Mouse (Mus musculus) neural tube, embryonic 15.5 days (tissue): ENCODE data around the gene Tm4sf5. TPM values are rescaled to one million over a fixed set of nuclear protein-coding genes. Genes with fewer than 3 reads are reported as not detected.
A peak's percentile ranks its signal among the peaks of the same experiment; 100 is the strongest.
"Not testable (repeated sequence)": the region's sequence is repeated elsewhere in the genome, so short reads cannot be mapped to it uniquely, and the experiment has no call there.

Source experiments
- ATAC-seq: fragments of 200-750 bp; cut with Nextera tagmentation; 2 replicates; pipeline ENCODE4 v1.8.0; 2017; ENCODE audit warnings: mild to moderate bottlenecking, moderate TSS enrichment, moderate library complexity; ENCODE audit not compliant: low FRiP score
- H3K27ac ChIP-seq: fragments of 300-500 bp; sonication (generic); replicated peaks from 2 replicates; pipeline ENCODE4 v1.5.1; 2015; ENCODE audit warnings: mild to moderate bottlenecking, inconsistent platforms
- H3K27me3 ChIP-seq: fragments of 300-500 bp; sonication (generic); replicated peaks from 2 replicates; pipeline ENCODE4 v1.6.1; 2015; ENCODE audit warnings: inconsistent platforms
- H3K36me3 ChIP-seq: fragments of 300-500 bp; sonication (generic); 2 replicates; pipeline ENCODE4 v1.6.1; 2015; ENCODE audit warnings: inconsistent platforms
- H3K4me1 ChIP-seq: fragments of 300-500 bp; sonication (generic); 2 replicates; pipeline ENCODE4 v1.6.1; 2015; ENCODE audit warnings: inconsistent platforms
- H3K4me2 ChIP-seq: fragments of 300-500 bp; sonication (generic); 2 replicates; pipeline ENCODE4 v1.6.1; 2015; ENCODE audit warnings: inconsistent platforms, mild to moderate bottlenecking, moderate library complexity
- H3K4me3 ChIP-seq: fragments of 300-500 bp; sonication (generic); replicated peaks from 2 replicates; pipeline ENCODE4 v1.5.1; 2015; ENCODE audit warnings: mild to moderate bottlenecking, inconsistent platforms
- H3K9ac ChIP-seq: fragments of 300-500 bp; sonication (generic); replicated peaks from 2 replicates; pipeline ENCODE4 v1.6.1; 2015; ENCODE audit warnings: mild to moderate bottlenecking, inconsistent platforms
- H3K9me3 ChIP-seq: fragments of 300-500 bp; sonication (generic); replicated peaks from 2 replicates; pipeline ENCODE4 v1.6.1; 2016; ENCODE audit warnings: inconsistent platforms
- WGBS: fragments of 180-500 bp; shearing (Covaris S2); methylation state at CpG from one replicate; pipeline ENCODE4 v1.1.7; 2015; ENCODE audit warnings: mixed read lengths; 5-methylcytosine and 5-hydroxymethylcytosine counted together
- polyA plus RNA-seq: library from polyadenylated mRNA; unstranded; fragments of >200 nt; fragmentation: Nextera tagmentation; extraction: Ambion mirVana; gene quantifications from 2 replicates; pipeline ENCODE4 v1.2.1, GENCODE M21; 2015

The Tm4sf5 gene
- polyA plus RNA-seq = 1.5 and 6.4 TPM in 2 replicates

GRCm38 (mm10) chr11:70504970-70505369 lies at the start of gene Tm4sf5:
Tm4sf5 (plus strand) TSS chr11:70505244.
- Histone ChIP-seq H3K27me3 (0 out of 2 replicates have a peak, but pooled peaks cover 6% of the 10 kb centered on the region), H3K4me1 (peaks cover 5% of the 10 kb centered on the region), H3K9ac (no peak within 1 kb of the TSS), H3K4me3 (no peak within 1 kb of the TSS), H3K9me3 (no peaks in the 10 kb centered on the region), H3K27ac (no peak within 1 kb of the TSS), H3K4me2 (no peak within 1 kb of the TSS), H3K36me3 (no peaks in the 10 kb centered on the region)
- 78% methylated on average over 9 of the region's 9 CpGs for WGBS
- no peak for ATAC-seq

- WGBS = 21% methylated on average over 32 of the region's 32 CpGs
- peak within 1 kb of the TSS; percentile 51 for H3K9ac ChIP-seq
Observed at GRCm38 (mm10) chr11:70458688-70459600, 46.1 kb upstream of the Tm4sf5 start, which contains the start of gene Zmynd15. Zmynd15 (plus strand) TSS chr11:70459433.

DNA sequence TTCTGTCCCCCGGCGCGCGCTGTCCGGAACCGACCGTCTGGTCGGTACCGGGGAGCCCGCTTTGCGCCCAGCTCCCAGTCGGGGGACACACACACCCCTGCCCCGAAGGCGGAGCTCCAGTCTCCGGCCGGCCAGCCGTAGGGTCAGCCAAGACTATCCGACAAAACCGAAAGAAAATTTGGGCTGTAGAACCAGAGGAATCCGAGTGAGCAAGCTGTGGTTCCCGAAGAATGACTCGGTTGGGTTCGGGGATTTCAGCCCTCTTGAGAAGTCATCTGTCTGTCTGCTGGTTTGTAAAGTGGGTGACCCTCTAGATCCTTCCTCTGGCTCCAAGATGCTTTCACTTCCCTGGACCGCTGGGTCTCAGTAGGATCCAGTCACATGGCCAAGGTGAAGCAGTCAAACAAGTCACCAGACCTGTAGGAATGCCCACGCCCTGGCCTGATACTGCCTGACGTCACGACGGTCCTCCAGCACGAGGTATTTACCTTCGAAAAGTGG lies 45.4 kb upstream of the Tm4sf5 start, which contains the start of gene Cxcl16:
Gene Cxcl16, minus strand, starts transcription at position 384 of the 501 bp plus-strand sequence.
- no peak for ATAC-seq
- Histone ChIP-seq H3K27me3 (peaks cover 46% of the 10 kb centered on the region), H3K27ac (no peak within 1 kb of the TSS), H3K9ac (peak within 1 kb of the TSS; percentile 51), H3K9me3 (no peaks in the 10 kb centered on the region), H3K4me2 (peak within 1 kb of the TSS; percentile 81), H3K36me3 (0 out of 2 replicates have a peak, but pooled peaks cover 5% of the 10 kb centered on the region), H3K4me1 (peaks cover 11% of the 10 kb centered on the region), H3K4me3 (peak within 1 kb of the TSS; percentile 43)
- WGBS = 4% methylated on average over 30 of the region's 30 CpGs

More at GRCm38 (mm10) chr11:70458688-70459600, 46.1 kb upstream of the Tm4sf5 start, which contains the start of gene Zmynd15:
- Histone ChIP-seq H3K4me2 (peak within 1 kb of the TSS; percentile 81), H3K27me3 (peaks cover 39% of the 10 kb centered on the region), H3K4me1 (peaks cover 14% of the 10 kb centered on the region), H3K9me3 (no peaks in the 10 kb centered on the region), H3K27ac (no peak within 1 kb of the TSS), H3K4me3 (peak within 1 kb of the TSS; percentile 43), H3K36me3 (0 out of 2 replicates have a peak, but pooled peaks cover 5% of the 10 kb centered on the region)
- no peak for ATAC-seq

GRCm38 (mm10) chr11:70463970-70464369 lies 41.1 kb upstream of the Tm4sf5 start:
- peaks cover 54% of the 10 kb centered on the region for H3K27me3 ChIP-seq
- WGBS = 84% methylated on average over 5 of the region's 5 CpGs

DNA sequence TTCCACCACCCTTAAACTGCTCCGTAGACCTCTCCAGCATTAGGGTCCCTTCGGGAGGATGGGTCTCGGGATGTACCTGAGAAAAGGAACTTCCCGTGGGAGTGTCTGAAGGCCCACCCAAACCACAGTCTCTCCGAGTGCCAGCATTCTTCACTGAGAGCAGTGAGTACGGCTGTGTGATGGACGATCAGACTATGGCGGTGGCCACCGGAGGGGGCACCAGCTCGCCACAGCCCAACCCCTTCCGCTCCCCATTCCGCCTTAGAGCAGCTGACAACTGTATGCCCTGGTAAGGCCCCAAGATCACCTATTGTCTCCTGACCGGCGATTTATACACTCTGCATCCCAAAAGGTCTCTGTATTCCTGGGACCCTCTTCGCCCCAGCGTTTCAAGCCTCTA lies 39.8 kb upstream of the Tm4sf5 start:
- Histone ChIP-seq H3K27me3 (peaks cover 43% of the 10 kb centered on the region), H3K27ac (no peak overlapping the region), H3K4me1 (peaks cover 10% of the 10 kb centered on the region), H3K36me3 (no peaks in the 10 kb centered on the region), H3K4me2 (peak overlapping the region; percentile 49), H3K4me3 (no peak overlapping the region), H3K9ac (peak overlapping the region; percentile 17; the same call in 1 of the 2 replicates), H3K9me3 (no peaks in the 10 kb centered on the region)
- WGBS = 26% methylated on average over 16 of the region's 16 CpGs
- no peak for ATAC-seq

More at GRCm38 (mm10) chr11:70463970-70464369, 41.1 kb upstream of the Tm4sf5 start:
- no peak overlapping the region for H3K4me2 ChIP-seq
- no peaks in the 10 kb centered on the region for H3K36me3 ChIP-seq
- H3K27ac ChIP-seq = no peak overlapping the region
- no peak for ATAC-seq
- H3K9me3 ChIP-seq = no peaks in the 10 kb centered on the region
- peaks cover 17% of the 10 kb centered on the region for H3K4me1 ChIP-seq
- no peak overlapping the region for H3K9ac ChIP-seq
- no peak overlapping the region for H3K4me3 ChIP-seq

DNA sequence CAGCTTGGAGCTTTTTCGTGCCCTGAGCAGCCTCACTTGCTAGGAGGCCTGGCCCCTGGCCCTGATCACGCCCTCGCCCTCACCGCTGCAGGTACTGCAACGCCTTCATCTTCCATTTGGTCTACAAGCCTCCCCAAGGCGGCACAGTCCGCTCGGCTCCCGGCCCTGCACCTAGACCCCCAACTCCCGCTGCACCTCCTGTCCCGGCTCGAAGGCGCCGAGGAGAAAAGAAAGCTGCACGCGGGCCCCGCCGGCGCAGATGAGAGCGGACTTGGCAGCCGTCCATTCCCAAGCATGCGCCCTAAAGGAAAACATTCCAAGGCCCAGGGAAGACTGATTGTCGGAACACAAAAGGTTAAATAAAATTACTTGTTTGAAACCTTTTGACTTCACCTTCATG lies 39.2 kb upstream of the Tm4sf5 start:
- no peak for ATAC-seq
- no peak overlapping the region for H3K9ac ChIP-seq

GRCm38 (mm10) chr11:70467902-70468619 lies 37.0 kb upstream of the Tm4sf5 start:
- Histone ChIP-seq H3K36me3 (no peaks in the 10 kb centered on the region), H3K27me3 (peaks cover 30% of the 10 kb centered on the region), H3K9ac (no peak overlapping the region), H3K4me1 (peaks cover 10% of the 10 kb centered on the region), H3K27ac (no peak overlapping the region), H3K4me2 (no peak overlapping the region), H3K9me3 (no peaks in the 10 kb centered on the region), H3K4me3 (no peak overlapping the region)
- no peak for ATAC-seq
- 82% methylated on average over 5 of the region's 5 CpGs for WGBS

More for the DNA sequence above, 39.2 kb upstream of the Tm4sf5 start:
- Histone ChIP-seq H3K4me3 (peak overlapping the region; percentile 21), H3K4me1 (peaks cover 10% of the 10 kb centered on the region), H3K36me3 (no peaks in the 10 kb centered on the region), H3K27me3 (peaks cover 36% of the 10 kb centered on the region), H3K9me3 (no peaks in the 10 kb centered on the region), H3K4me2 (peak overlapping the region; percentile 49), H3K27ac (no peak overlapping the region)
- WGBS = 18% methylated on average over 23 of the region's 23 CpGs

GRCm38 (mm10) chr11:70469764-70470163 lies 35.3 kb upstream of the Tm4sf5 start:
- Histone ChIP-seq H3K9me3 (no peaks in the 10 kb centered on the region), H3K27me3 (peaks cover 17% of the 10 kb centered on the region), H3K36me3 (no peaks in the 10 kb centered on the region), H3K9ac (no peak overlapping the region), H3K4me1 (peaks cover 10% of the 10 kb centered on the region), H3K4me2 (no peak overlapping the region), H3K27ac (no peak overlapping the region), H3K4me3 (no peak overlapping the region)
- no peak for ATAC-seq
- WGBS = 90% methylated on average over 3 of the region's 3 CpGs

GRCm38 (mm10) chr11:70472716-70473115 lies 32.3 kb upstream of the Tm4sf5 start:
- ATAC-seq = no peak
- Histone ChIP-seq H3K4me1 (no peaks in the 10 kb centered on the region), H3K27me3 (no peaks in the 10 kb centered on the region), H3K4me3 (no peak overlapping the region), H3K9me3 (no peaks in the 10 kb centered on the region), H3K27ac (no peak overlapping the region), H3K36me3 (no peaks in the 10 kb centered on the region), H3K4me2 (no peak overlapping the region), H3K9ac (no peak overlapping the region)

- H3K27ac ChIP-seq, H3K4me3 ChIP-seq, H3K4me1 ChIP-seq, H3K27me3 ChIP-seq, H3K4me2 ChIP-seq, H3K9me3 ChIP-seq, H3K36me3 ChIP-seq, H3K9ac ChIP-seq, ATAC-seq: not testable (repeated sequence)
- WGBS = 93% methylated on average over 5 of the region's 5 CpGs
Observed at GRCm38 (mm10) chr11:70473291-70473690, 31.8 kb upstream of the Tm4sf5 start.

DNA sequence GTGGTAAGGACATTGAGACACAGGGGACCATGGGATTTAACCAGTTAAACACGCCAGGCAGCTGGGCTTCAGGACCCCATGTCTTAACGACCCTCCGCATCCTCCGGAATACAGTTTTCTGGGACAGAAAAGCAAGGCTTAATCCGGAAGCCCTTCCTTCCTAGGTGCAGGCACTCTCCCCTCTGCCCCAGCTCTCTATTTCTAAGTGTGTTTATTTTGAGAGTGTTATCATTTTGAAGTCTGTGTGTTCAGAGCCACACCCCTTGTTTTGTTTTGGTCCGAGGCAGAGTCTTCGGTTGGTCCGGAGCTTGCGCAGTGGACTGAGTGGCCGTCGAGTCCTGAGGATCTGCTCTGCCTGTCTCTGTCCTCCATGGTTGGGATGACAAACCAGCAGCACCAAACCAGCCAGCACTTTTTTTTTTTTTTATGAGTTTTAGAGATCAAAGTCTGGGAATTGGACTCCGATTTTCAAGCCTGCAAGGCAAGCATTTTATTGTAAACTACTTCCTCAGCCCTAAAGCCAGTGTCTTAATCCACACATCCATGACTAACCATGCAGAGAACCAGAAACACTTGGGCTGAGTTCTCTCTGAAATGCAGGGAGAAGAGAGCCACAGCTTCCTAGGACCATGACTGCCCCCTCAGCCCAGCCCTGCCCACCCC lies 30.0 kb upstream of the Tm4sf5 start:
- no peaks in the 10 kb centered on the region for H3K27me3 ChIP-seq
- H3K4me3 ChIP-seq = no peak overlapping the region
- no peaks in the 10 kb centered on the region for H3K4me1 ChIP-seq
- H3K9me3 ChIP-seq = no peaks in the 10 kb centered on the region
- H3K27ac ChIP-seq = no peak overlapping the region
- H3K4me2 ChIP-seq = no peak overlapping the region
- H3K36me3 ChIP-seq = no peaks in the 10 kb centered on the region
- H3K9ac ChIP-seq = no peak overlapping the region
- 83% methylated on average over 12 of the region's 12 CpGs for WGBS
- ATAC-seq = no peak
